Comparison of ENCODE assay signal across 8 mouse cellular contexts in genomic region chr7:4502421-4503090, GRCm38 (mm10). TPM values are rescaled to one million over a fixed set of nuclear protein-coding genes. Genes with fewer than 3 reads are reported as not detected.
DNase-seq lines count a peak whose midpoint lies in the region; ATAC-seq and TF ChIP-seq lines count a peak whose summit lies in the region.

No protein-coding gene starts in this region.

- H3K27ac ChIP-seq in MEL (ENCODE audit: control insufficient read depth, low read depth, low read length) (peak overlapping the region; percentile 87), macrophage (peak overlapping the region; percentile 96)
- H3K27ac ChIP-seq in heart, embryonic 16.5 days (ENCODE audit: low read length), result peak overlapping the region; percentile 93

- H3K9ac ChIP-seq in MEL (ENCODE audit: control insufficient read depth, low read depth, low read length, poor library complexity, severe bottlenecking), result peak overlapping the region; percentile 93
- peak overlapping the region; percentile 83 for H3K9ac ChIP-seq in heart, embryonic 16.5 days (ENCODE audit: low read length)

- H3K36me3 ChIP-seq in MEL (ENCODE audit: control insufficient read depth in 1 of 2, insufficient read depth in 2 of 2, low read length in 2 of 2) (peaks cover 1 to 34% of the 10 kb centered on the region in 2 experiments; a peak in 3 of 4 replicates), macrophage (ENCODE audit: inconsistent target) (no peaks in the 10 kb centered on the region; the same call in 1 of the 2 replicates)
- H3K36me3 ChIP-seq in heart, embryonic 16.5 days (ENCODE audit: control insufficient read depth, insufficient read depth), result 0 out of 2 replicates have a peak, but pooled peaks cover 2% of the 10 kb centered on the region

- peak overlapping the region; percentile 87 for H3K4me2 ChIP-seq in heart, embryonic 16.5 days (ENCODE audit: low read depth, low read length)

- WGBS in heart, embryonic 16.5 days, result 11% methylated on average over 14 of the region's 14 CpGs
- 39% methylated on average over 13 of the region's 14 CpGs for WGBS in macrophage (ENCODE audit: missing documents)

- peaks cover 10 to 40% of the 10 kb centered on the region in 2 experiments for H3K4me1 ChIP-seq in MEL (ENCODE audit: control insufficient read depth in 1 of 2, insufficient read depth in 2 of 2, low read length in 2 of 2)
- H3K4me1 ChIP-seq in heart, embryonic 16.5 days (ENCODE audit: control insufficient read depth, insufficient read depth, low read length), result peaks cover 40% of the 10 kb centered on the region

- peaks cover 41% of the 10 kb centered on the region for H3K79me2 ChIP-seq in MEL (ENCODE audit: control insufficient read depth, insufficient read depth, low read length, poor library complexity)
- peaks cover 35% of the 10 kb centered on the region for H3K79me2 ChIP-seq in macrophage (ENCODE audit: inconsistent target)

- H3K4me3 ChIP-seq in MEL (ENCODE audit: control insufficient read depth in 1 of 2, insufficient read depth in 1 of 2, low read depth in 2 of 2, low read length in 2 of 2), result peak overlapping the region; percentile 90 to 92
- H3K4me3 ChIP-seq in heart, embryonic 16.5 days (ENCODE audit: low read length), result peak overlapping the region; percentile 84
- peak overlapping the region; percentile 54 for H3K4me3 ChIP-seq in macrophage (ENCODE audit: inconsistent target)

- TF ChIP-seq CTCF in MEL (IDR thresholded peaks at IDR 0.05 in 2 of 3, conservative IDR thresholded peaks at IDR 0.05 in 1 of 3; ENCODE audit: control insufficient read depth in 1 of 3, insufficient read depth in 1 of 3, low read depth in 2 of 3, low read length in 3 of 3, poor library complexity in 1 of 3, severe bottlenecking in 1 of 3), result no peak

- peak; percentile 63 for DNase-seq in kidney, adult 11 months
- no peak for DNase-seq in kidney, postnatal 10 days
- DNase-seq in MEL (ENCODE audit: low read depth, low spot score), result peak; percentile 87
- DNase-seq in cerebellum, postnatal 14 days, result peak; percentile 46 to 66
- DNase-seq in layer of hippocampus, postnatal 36 days, result peak; percentile 45 to 60
- DNase-seq in ovary, postnatal 36 days (ENCODE audit: low spot score), result no peak

- no peak for TF ChIP-seq EP300 in MEL (IDR thresholded peaks at IDR 0.05; ENCODE audit: low read depth in 1 of 2, low read length in 2 of 2)

- H3K27me3 ChIP-seq in MEL (ENCODE audit: control insufficient read depth in 1 of 2, insufficient read depth in 2 of 2, low read length in 2 of 2), result no peaks in the 10 kb centered on the region
- no peaks in the 10 kb centered on the region for H3K27me3 ChIP-seq in heart, embryonic 16.5 days (ENCODE audit: control insufficient read depth, insufficient read depth, low read length)

- no peak for TF ChIP-seq POLR2A in MEL (IDR thresholded peaks at IDR 0.05; ENCODE audit: control insufficient read depth in 1 of 2, insufficient read depth in 1 of 2, low read depth in 1 of 2, low read length in 2 of 2, poor library complexity in 1 of 2)

- no peak for ATAC-seq in heart, embryonic 16.5 days (replicated peaks; ENCODE audit: extremely low read depth, insufficient read depth, low FRiP score)

- TF ChIP-seq RAD21 in MEL (IDR thresholded peaks at IDR 0.05; ENCODE audit: low read depth, low read length), result no peak

- no peaks in the 10 kb centered on the region for H3K9me3 ChIP-seq in MEL (replicated peaks; ENCODE audit: insufficient read depth, low read length)
- H3K9me3 ChIP-seq in heart, embryonic 16.5 days (replicated peaks; ENCODE audit: control insufficient read depth, low read length), result no peaks in the 10 kb centered on the region

TF ChIP-seq in MEL, 35 proteins besides CTCF, POLR2A, EP300 and RAD21 (continues in another document):
- TF ChIP-seq MXI1 (IDR thresholded peaks at IDR 0.05; ENCODE audit: low read depth, low read length) (peak; percentile 27), JUND (IDR thresholded peaks at IDR 0.05; ENCODE audit: low read depth, low read length) (no peak), ZMIZ1 (IDR thresholded peaks at IDR 0.05; ENCODE audit: low read depth, low read length) (no peak), UBTF (IDR thresholded peaks at IDR 0.05; ENCODE audit: borderline replicate concordance, insufficient read depth, low read depth, low read length) (no peak), ZC3H11A (IDR thresholded peaks at IDR 0.05; ENCODE audit: low read depth, low read length) (no peak), GABPA (IDR thresholded peaks at IDR 0.05; ENCODE audit: low read depth, low read length) (no peak), RCOR1 (IDR thresholded peaks at IDR 0.05; ENCODE audit: low read depth, low read length) (no peak), E2F4 (IDR thresholded peaks at IDR 0.05; ENCODE audit: borderline replicate concordance, low read depth, low read length) (no peak), MAFK (IDR thresholded peaks at IDR 0.05; ENCODE audit: borderline replicate concordance, low read depth, low read length) (no peak), CHD1 (IDR thresholded peaks at IDR 0.05; ENCODE audit: low read depth, low read length) (no peak), MYC (IDR thresholded peaks at IDR 0.05; ENCODE audit: low read depth, low read length) (0 out of 2 replicates have a peak, but pooled peaks have one; percentile 19), HCFC1 (IDR thresholded peaks at IDR 0.05; ENCODE audit: low read depth, low read length) (peak; percentile 95), MAZ (IDR thresholded peaks at IDR 0.05; ENCODE audit: low read depth, low read length) (peak; percentile 50; the same call in 1 of the 2 replicates)

RNA-seq across cellular contexts. Expression of gene Ppp1r12c, which starts 1.1 kb away (rescaled TPM):
- 51.4 and 64.2 TPM in 2 replicates for total RNA-seq in MEL (2012; rRNA removed)
- polyA plus RNA-seq in MEL (2012; ENCODE audit: insufficient read depth in 1 of 2, insufficient read length in 2 of 2, low read depth in 1 of 2, low replicate concordance in 2 of 2, missing spikeins in 1 of 2) (100 to 1,000 TPM in 1 of 2 experiments, not detected in 1; 153 TPM), macrophage (2018) (102 to 126 TPM (median 108 TPM) in 3 replicates)
- 28.6 and 39.8 TPM in 2 replicates for polyA plus RNA-seq in heart, embryonic 16.5 days (2015; fragmentation: Nextera tagmentation; extraction: Ambion mirVana)
- total RNA-seq in layer of hippocampus, postnatal 36 days (2021), result 100 to 1,000 TPM; 146 to 164 TPM
- 1,000 to 10,000 TPM in 4 of 26 experiments, 100 to 1,000 TPM in 22; 252 to 1,368 (median 799) TPM for total RNA-seq in macrophage (2018; cell fraction: chromatin; rRNA removed)
- 100 to 1,000 TPM in 8 of 26 experiments, 10 to 100 TPM in 18; 58.8 to 146 (median 96.2) TPM for total RNA-seq in macrophage (2018; cell fraction: cytosol; rRNA removed)
- 100 to 1,000 TPM; 121 to 560 (median 335) TPM for total RNA-seq in macrophage (2018; cell fraction: nucleus; rRNA removed)

RNA-seq across cellular contexts. Expression of gene Tnnt1, which starts 13.6 kb away (rescaled TPM):
- 5.0 and 5.4 TPM in 2 replicates for total RNA-seq in MEL (2012; rRNA removed)
- polyA plus RNA-seq in MEL (2012; ENCODE audit: insufficient read depth in 1 of 2, insufficient read length in 2 of 2, low read depth in 1 of 2, low replicate concordance in 2 of 2, missing spikeins in 1 of 2), result 10 to 100 TPM in 1 of 2 experiments, not detected in 1; 16.4 TPM
- 170 and 190 TPM in 2 replicates for polyA plus RNA-seq in heart, embryonic 16.5 days (2015; fragmentation: Nextera tagmentation; extraction: Ambion mirVana)
- total RNA-seq in layer of hippocampus, postnatal 36 days (2021), result 1 to 10 TPM; 1.1 to 4.2 TPM
- total RNA-seq in macrophage (2018; cell fraction: chromatin; rRNA removed), result 1 to 10 TPM in 5 of 26 experiments, under 1 TPM in 1, not detected in 20; 0.92 to 2.8 (median 1.8) TPM
- total RNA-seq in macrophage (2018; cell fraction: cytosol; rRNA removed), result 1 to 10 TPM in 21 of 26 experiments, under 1 TPM in 5; 0.63 to 2.5 (median 1.4) TPM
- 1 to 10 TPM in 10 of 26 experiments, under 1 TPM in 3, not detected in 13; 0.58 to 2.8 (median 1.5) TPM for total RNA-seq in macrophage (2018; cell fraction: nucleus; rRNA removed)
- 2.4 to 3.6 TPM (median 3.2 TPM) in 3 replicates for polyA plus RNA-seq in macrophage (2018)

RNA-seq across cellular contexts. Expression of gene Tnni3, which starts 21.5 kb away (rescaled TPM):
- total RNA-seq in MEL (2012; rRNA removed), result 281 and 353 TPM in 2 replicates
- 100 to 1,000 TPM in 1 of 2 experiments, not detected in 1; 328 TPM for polyA plus RNA-seq in MEL (2012; ENCODE audit: insufficient read depth in 1 of 2, insufficient read length in 2 of 2, low read depth in 1 of 2, low replicate concordance in 2 of 2, missing spikeins in 1 of 2)
- polyA plus RNA-seq in heart, embryonic 16.5 days (2015; fragmentation: Nextera tagmentation; extraction: Ambion mirVana), result 3,783 and 3,984 TPM in 2 replicates
- 1 to 10 TPM in 1 of 2 experiments, under 1 TPM in 1; 0.70 to 1.3 TPM for total RNA-seq in layer of hippocampus, postnatal 36 days (2021)
- total RNA-seq in macrophage (2018; cell fraction: chromatin; rRNA removed), result 100 to 1,000 TPM in 9 of 26 experiments, 10 to 100 TPM in 17; 16.3 to 147 (median 47.9) TPM
- 1 to 10 TPM in 8 of 26 experiments, under 1 TPM in 17, not detected in 1; 0.30 to 6.8 (median 0.89) TPM for total RNA-seq in macrophage (2018; cell fraction: cytosol; rRNA removed)
- 10 to 100 TPM; 13.1 to 93.0 (median 33.9) TPM for total RNA-seq in macrophage (2018; cell fraction: nucleus; rRNA removed)
- 0.57 to 2.9 TPM (median 2.8 TPM) in 3 replicates for polyA plus RNA-seq in macrophage (2018)

RNA-seq across cellular contexts. Expression of gene Dnaaf3, which starts 29.7 kb away (rescaled TPM):
- 0.69 and 0.73 TPM in 2 replicates for total RNA-seq in MEL (2012; rRNA removed)
- polyA plus RNA-seq in MEL (2012; ENCODE audit: insufficient read depth in 1 of 2, insufficient read length in 2 of 2, low read depth in 1 of 2, low replicate concordance in 2 of 2, missing spikeins in 1 of 2) (1 to 10 TPM in 1 of 2 experiments, not detected in 1; 2.9 TPM), macrophage (2018) (2.2 to 5.6 TPM (median 2.3 TPM) in 3 replicates)
- polyA plus RNA-seq in heart, embryonic 16.5 days (2015; fragmentation: Nextera tagmentation; extraction: Ambion mirVana), result 1.1 and 1.3 TPM in 2 replicates
- total RNA-seq in layer of hippocampus, postnatal 36 days (2021), result under 1 TPM; 0.38 to 0.65 TPM
- total RNA-seq in macrophage (2018; cell fraction: chromatin; rRNA removed), result 10 to 100 TPM in 14 of 26 experiments, 1 to 10 TPM in 12; 4.2 to 44.0 (median 14.8) TPM
- 10 to 100 TPM in 12 of 26 experiments, 1 to 10 TPM in 14; 2.2 to 17.1 (median 6.9) TPM for total RNA-seq in macrophage (2018; cell fraction: cytosol; rRNA removed)
- 10 to 100 TPM in 18 of 26 experiments, 1 to 10 TPM in 8; 3.4 to 34.9 (median 12.7) TPM for total RNA-seq in macrophage (2018; cell fraction: nucleus; rRNA removed)

RNA-seq across cellular contexts. Expression of gene Eps8l1, which starts 42.1 kb away (rescaled TPM):
- 0.19 TPM in 1 of 2 replicates, not detected in the other for total RNA-seq in MEL (2012; rRNA removed)
- polyA plus RNA-seq in MEL (2012; ENCODE audit: insufficient read depth in 1 of 2, insufficient read length in 2 of 2, low read depth in 1 of 2, low replicate concordance in 2 of 2, missing spikeins in 1 of 2) (under 1 TPM in 1 of 2 experiments, not detected in 1; 0.01 TPM), macrophage (2018) (0.30 to 3.9 TPM (median 3.1 TPM) in 3 replicates)
- 3.6 and 5.6 TPM in 2 replicates for polyA plus RNA-seq in heart, embryonic 16.5 days (2015; fragmentation: Nextera tagmentation; extraction: Ambion mirVana)
- total RNA-seq in layer of hippocampus, postnatal 36 days (2021), result 1 to 10 TPM; 4.3 to 5.4 TPM
- 10 to 100 TPM; 11.9 to 95.9 (median 37.0) TPM for total RNA-seq in macrophage (2018; cell fraction: chromatin; rRNA removed)
- 1 to 10 TPM in 23 of 26 experiments, under 1 TPM in 3; 0.88 to 5.4 (median 2.5) TPM for total RNA-seq in macrophage (2018; cell fraction: cytosol; rRNA removed)
- total RNA-seq in macrophage (2018; cell fraction: nucleus; rRNA removed), result 10 to 100 TPM in 13 of 26 experiments, 1 to 10 TPM in 12, under 1 TPM in 1; 0.87 to 32.0 (median 10.2) TPM

Comparison
In these comparisons a context has a peak if more than half of its experiments do, and no peak if none do; other contexts are left out.
1. DNase-seq: peak in kidney, adult 11 months (single experiment), MEL (single experiment), cerebellum, postnatal 14 days (2 of 2) and layer of hippocampus, postnatal 36 days (2 of 2); none in kidney, postnatal 10 days (single experiment) and ovary, postnatal 36 days (single experiment).
2. RNA of gene Tnni3, which starts 21.5 kb away (polyA plus RNA-seq): 3,783 to 3,984 TPM in heart, embryonic 16.5 days and 328 TPM in MEL; 0.57 to 2.9 TPM in macrophage; every median in the first group is over 10 times any median in the second.
3. Peak in every context shown above with its lines, with median percentiles within 50 percentile points of each other: H3K27ac ChIP-seq and H3K4me3 ChIP-seq.